Mouse (Mus musculus) liver, adult 2 months (tissue): Measurements from ENCODE around the gene Amh.

Experiments used
- CTCF ChIP-seq: fragments of 200-500 bp; IDR thresholded peaks from 2 replicates; pipeline ENCODE4 v1.5.1; 2011; ENCODE audit warnings: low read depth, low read length, control low read depth
- POLR2A ChIP-seq: fragments of 200-500 bp; IDR thresholded peaks from 2 replicates; pipeline ENCODE4 v1.6.1; 2011; ENCODE audit warnings: low read length, control low read depth; ENCODE audit not compliant: insufficient read depth; ENCODE audit errors: extremely low read depth

DNA sequence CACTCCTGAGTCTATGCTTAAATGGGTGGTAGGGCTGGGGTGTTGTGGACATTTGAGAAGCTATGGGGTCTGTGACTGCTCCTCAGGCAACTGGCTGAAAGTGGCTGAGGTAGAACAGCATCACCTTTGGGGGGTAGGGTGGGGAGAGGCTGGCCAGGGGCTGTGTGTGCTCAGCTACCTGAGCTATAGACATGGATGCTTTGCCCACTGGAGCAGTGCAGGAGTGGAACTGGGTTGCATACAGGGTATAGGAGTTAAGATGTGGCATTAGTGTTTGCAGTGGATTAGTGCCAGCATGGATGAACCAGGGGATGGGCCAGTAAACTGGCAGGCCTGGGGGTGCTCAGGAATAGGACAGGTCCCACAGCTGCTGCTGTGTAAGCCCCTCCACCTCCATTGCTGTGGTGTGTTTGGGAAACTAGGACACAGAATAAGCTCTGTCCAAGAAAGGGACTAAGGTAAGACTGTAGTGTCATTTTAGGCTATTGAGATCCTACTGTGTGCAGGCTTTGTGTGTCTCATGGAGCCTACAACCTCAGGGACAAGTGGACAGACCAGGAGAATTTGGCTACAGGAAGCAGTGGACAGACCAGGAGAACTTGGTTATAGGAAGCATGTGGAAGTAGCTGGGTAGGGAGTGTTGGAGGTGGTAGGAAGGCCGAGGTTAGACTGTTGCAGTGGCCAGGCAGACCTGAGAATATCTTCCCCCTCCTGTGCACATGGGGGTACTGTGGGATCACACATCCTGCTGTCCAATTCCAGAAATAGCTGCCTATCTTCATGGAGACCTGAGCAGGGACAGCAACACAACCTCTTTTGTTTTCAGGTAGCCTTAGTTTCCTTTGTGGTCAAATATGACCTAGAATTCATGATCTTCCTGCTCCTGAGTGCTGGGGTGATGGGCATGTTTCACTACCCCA is 24.6 kb downstream of the Amh start:
- TF ChIP-seq CTCF (no peak), POLR2A (no peak)
